Mouse (Mus musculus): Measurements from ENCODE around the gene 1700025F22Rik. TPM values are rescaled to one million over a fixed set of nuclear protein-coding genes. Genes with fewer than 3 reads are reported as not detected.
"Not testable (repeated sequence)": the region's sequence is repeated elsewhere in the genome, so short reads cannot be mapped to it uniquely, and the experiment has no call there.

1700025F22Rik gene
- total RNA-seq (2014; rRNA removed): not detected in 2 replicates
- not detected in 2 replicates for polyA plus RNA-seq (2015; fragmentation: Nextera tagmentation; extraction: Ambion mirVana)

- H3K27ac ChIP-seq: no peak within 1 kb of the TSS
- no peak for DNase-seq (ENCODE audit: low spot score)
- H3K9ac ChIP-seq (replicated peaks; ENCODE audit: low read length): no peak within 1 kb of the TSS
- no peaks in the 10 kb centered on the region for H3K4me1 ChIP-seq (ENCODE audit: insufficient read depth, low read length)
- H3K9me3 ChIP-seq (ENCODE audit: low read length): no peaks in the 10 kb centered on the region
- 37% methylated on average over 10 of the region's 10 CpGs for WGBS
- ATAC-seq: no peak
- no peak within 1 kb of the TSS for H3K4me2 ChIP-seq (ENCODE audit: low read depth, low read length)
- no peaks in the 10 kb centered on the region for H3K27me3 ChIP-seq (ENCODE audit: insufficient read depth, low read length)
- H3K36me3 ChIP-seq (ENCODE audit: insufficient read depth, low read length): no peaks in the 10 kb centered on the region
- H3K4me3 ChIP-seq (ENCODE audit: low read length): no peak within 1 kb of the TSS
- TF ChIP-seq CTCF (IDR thresholded peaks at IDR 0.05; ENCODE audit: low read depth): no peak
These were observed at the start of gene 1700025F22Rik for GRCm38 (mm10) chr19:11165172-11165571. TSS of gene 1700025F22Rik (minus strand) at chr19:11165320.

GRCm38 (mm10) chr19:11196546-11196945, 31.4 kb upstream of the 1700025F22Rik start, which contains the start of gene Ms4a13:
TSS of gene Ms4a13 (minus strand) at chr19:11196737.
- no peak within 1 kb of the TSS for H3K4me2 ChIP-seq (ENCODE audit: low read depth, low read length)
- ATAC-seq (no peak), DNase-seq (ENCODE audit: low spot score) (no peak)
- H3K9ac ChIP-seq (replicated peaks; ENCODE audit: low read length): no peak within 1 kb of the TSS
- H3K4me1 ChIP-seq (ENCODE audit: insufficient read depth, low read length): no peaks in the 10 kb centered on the region
- H3K27ac ChIP-seq: no peak within 1 kb of the TSS
- H3K4me3 ChIP-seq (ENCODE audit: low read length): no peak within 1 kb of the TSS
- H3K9me3 ChIP-seq (ENCODE audit: low read length): no peaks in the 10 kb centered on the region
- WGBS: 65% methylated on average over 12 of the region's 12 CpGs
- no peaks in the 10 kb centered on the region for H3K36me3 ChIP-seq (ENCODE audit: insufficient read depth, low read length)
- no peaks in the 10 kb centered on the region for H3K27me3 ChIP-seq (ENCODE audit: insufficient read depth, low read length)
- TF ChIP-seq CTCF (IDR thresholded peaks at IDR 0.05; ENCODE audit: low read depth): no peak

- Histone ChIP-seq H3K36me3 (ENCODE audit: insufficient read depth, low read length) (no peaks in the 10 kb centered on the region), H3K4me3 (ENCODE audit: low read length) (no peak overlapping the region), H3K9ac (replicated peaks; ENCODE audit: low read length) (no peak overlapping the region), H3K4me2 (ENCODE audit: low read depth, low read length) (no peak overlapping the region), H3K9me3 (ENCODE audit: low read length) (no peaks in the 10 kb centered on the region), H3K4me1 (ENCODE audit: insufficient read depth, low read length) (no peaks in the 10 kb centered on the region), H3K27me3 (ENCODE audit: insufficient read depth, low read length) (no peaks in the 10 kb centered on the region), H3K27ac (no peak overlapping the region)
- no peak for DNase-seq (ENCODE audit: low spot score)
- WGBS: 72% methylated on average over 1 of the region's 1 CpGs
- no peak for TF ChIP-seq CTCF (IDR thresholded peaks at IDR 0.05; ENCODE audit: low read depth)
- no peak for ATAC-seq
These were observed 27.4 kb upstream of the 1700025F22Rik start for GRCm38 (mm10) chr19:11192552-11192951.

- DNase-seq (ENCODE audit: low spot score): no peak
- WGBS: 17% methylated on average over 5 of the region's 5 CpGs
These were observed 19.0 kb upstream of the 1700025F22Rik start for GRCm38 (mm10) chr19:11184121-11184520.

GRCm38 (mm10) chr19:11177464-11177863, 12.3 kb upstream of the 1700025F22Rik start:
- no peaks in the 10 kb centered on the region for H3K4me1 ChIP-seq (ENCODE audit: insufficient read depth, low read length)
- ATAC-seq (peak; percentile 43), DNase-seq (ENCODE audit: low spot score) (peak; percentile 14)
- H3K4me2 ChIP-seq (ENCODE audit: low read depth, low read length): no peak overlapping the region
- 44% methylated on average over 2 of the region's 2 CpGs for WGBS
- no peaks in the 10 kb centered on the region for H3K36me3 ChIP-seq (ENCODE audit: insufficient read depth, low read length)
- H3K27me3 ChIP-seq (ENCODE audit: insufficient read depth, low read length): no peaks in the 10 kb centered on the region
- no peak for TF ChIP-seq CTCF (IDR thresholded peaks at IDR 0.05; ENCODE audit: low read depth)
- H3K9ac ChIP-seq (replicated peaks; ENCODE audit: low read length): no peak overlapping the region
- H3K9me3 ChIP-seq (ENCODE audit: low read length): no peaks in the 10 kb centered on the region
- H3K27ac ChIP-seq: no peak overlapping the region
- no peak overlapping the region for H3K4me3 ChIP-seq (ENCODE audit: low read length)

More at GRCm38 (mm10) chr19:11184121-11184520, 19.0 kb upstream of the 1700025F22Rik start:
- no peaks in the 10 kb centered on the region for H3K4me1 ChIP-seq (ENCODE audit: insufficient read depth, low read length)
- no peak overlapping the region for H3K4me2 ChIP-seq (ENCODE audit: low read depth, low read length)
- no peaks in the 10 kb centered on the region for H3K36me3 ChIP-seq (ENCODE audit: insufficient read depth, low read length)
- H3K9ac ChIP-seq (replicated peaks; ENCODE audit: low read length): no peak overlapping the region
- no peak for ATAC-seq
- TF ChIP-seq CTCF (IDR thresholded peaks at IDR 0.05; ENCODE audit: low read depth): peak; percentile 37
- no peaks in the 10 kb centered on the region for H3K9me3 ChIP-seq (ENCODE audit: low read length)
- H3K4me3 ChIP-seq (ENCODE audit: low read length): no peak overlapping the region
- no peaks in the 10 kb centered on the region for H3K27me3 ChIP-seq (ENCODE audit: insufficient read depth, low read length)
- H3K27ac ChIP-seq: no peak overlapping the region

GRCm38 (mm10) chr19:11157890-11158289, 7.2 kb downstream of the 1700025F22Rik start:
- not testable (repeated sequence) for H3K36me3 ChIP-seq (ENCODE audit: insufficient read depth, low read length); H3K27ac ChIP-seq; H3K4me3 ChIP-seq (ENCODE audit: low read length); H3K9me3 ChIP-seq (ENCODE audit: low read length); H3K9ac ChIP-seq (replicated peaks; ENCODE audit: low read length); H3K27me3 ChIP-seq (ENCODE audit: insufficient read depth, low read length); H3K4me1 ChIP-seq (ENCODE audit: insufficient read depth, low read length); ATAC-seq; H3K4me2 ChIP-seq (ENCODE audit: low read depth, low read length); DNase-seq (ENCODE audit: low spot score)
- WGBS: 80% methylated on average over 6 of the region's 6 CpGs

- WGBS: 84% methylated on average over 4 of the region's 4 CpGs
These were observed 29.8 kb downstream of the 1700025F22Rik start for GRCm38 (mm10) chr19:11135336-11135735.

More at GRCm38 (mm10) chr19:11135336-11135735, 29.8 kb downstream of the 1700025F22Rik start:
- Histone ChIP-seq H3K27me3 (ENCODE audit: insufficient read depth, low read length) (no peaks in the 10 kb centered on the region), H3K36me3 (ENCODE audit: insufficient read depth, low read length) (no peaks in the 10 kb centered on the region), H3K9me3 (ENCODE audit: low read length) (no peaks in the 10 kb centered on the region), H3K9ac (replicated peaks; ENCODE audit: low read length) (no peak overlapping the region), H3K4me1 (ENCODE audit: insufficient read depth, low read length) (no peaks in the 10 kb centered on the region), H3K4me3 (ENCODE audit: low read length) (no peak overlapping the region), H3K4me2 (ENCODE audit: low read depth, low read length) (no peak overlapping the region), H3K27ac (no peak overlapping the region)
- DNase-seq (ENCODE audit: low spot score) (no peak), ATAC-seq (no peak)
- no peak for TF ChIP-seq CTCF (IDR thresholded peaks at IDR 0.05; ENCODE audit: low read depth)
